Mouse (Mus musculus): Measurements from ENCODE around the gene Tmem234.

The Tmem234 gene

GRCm38 (mm10) chr4:129672878-129673449 is 72.5 kb downstream of the Tmem234 start:
- DNase-seq = no peak

Data from lung, postnatal 10 days (tissue).